Mouse (Mus musculus): ENCODE results near the gene Afg3l1. TPM values are rescaled to one million over a fixed set of nuclear protein-coding genes. Genes with fewer than 3 reads are reported as not detected.
"Not testable (repeated sequence)": the region's sequence is repeated elsewhere in the genome, so short reads cannot be mapped to it uniquely, and the experiment has no call there.

Gene Afg3l1
- polyA plus RNA-seq, 1 experiment: 22.8 TPM

DNA sequence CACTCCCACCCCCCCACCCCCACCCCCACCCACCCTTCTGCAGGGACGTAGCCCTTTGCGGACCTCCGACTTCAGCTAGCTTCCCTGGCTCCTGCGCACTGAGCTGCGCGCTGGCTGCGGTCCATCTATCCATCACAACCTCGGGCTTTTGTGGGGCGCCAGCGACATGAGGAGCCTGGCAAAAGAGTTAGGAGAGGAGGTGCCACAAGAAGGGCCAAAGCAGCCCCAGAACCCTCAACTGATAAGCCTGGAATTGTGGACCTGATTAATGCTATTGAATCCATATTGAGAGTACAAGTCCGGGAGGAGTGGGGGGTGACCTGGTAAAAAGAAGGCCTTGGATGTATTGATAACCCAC lies 37.8 kb downstream of the Afg3l1 start:
- Histone ChIP-seq H3K4me1 (ENCODE audit: control insufficient read depth, insufficient read depth, low read length) (peaks cover 3% of the 10 kb centered on the region; the same call in 1 of the 2 replicates), H3K4me3 (replicated peaks; ENCODE audit: control insufficient read depth, low read depth, low read length) (no peak overlapping the region), H3K27ac (ENCODE audit: control insufficient read depth, insufficient read depth, low read depth, low read length, poor library complexity) (no peak overlapping the region)
- WGBS: 2% methylated on average over 11 of the region's 11 CpGs
- no peak for TF ChIP-seq POLR2A (IDR thresholded peaks at IDR 0.05; ENCODE audit: borderline replicate concordance, control insufficient read depth, low read depth, low read length)
- TF ChIP-seq CTCF (IDR thresholded peaks at IDR 0.05; ENCODE audit: control insufficient read depth, insufficient read depth, low read length): no peak

DNA sequence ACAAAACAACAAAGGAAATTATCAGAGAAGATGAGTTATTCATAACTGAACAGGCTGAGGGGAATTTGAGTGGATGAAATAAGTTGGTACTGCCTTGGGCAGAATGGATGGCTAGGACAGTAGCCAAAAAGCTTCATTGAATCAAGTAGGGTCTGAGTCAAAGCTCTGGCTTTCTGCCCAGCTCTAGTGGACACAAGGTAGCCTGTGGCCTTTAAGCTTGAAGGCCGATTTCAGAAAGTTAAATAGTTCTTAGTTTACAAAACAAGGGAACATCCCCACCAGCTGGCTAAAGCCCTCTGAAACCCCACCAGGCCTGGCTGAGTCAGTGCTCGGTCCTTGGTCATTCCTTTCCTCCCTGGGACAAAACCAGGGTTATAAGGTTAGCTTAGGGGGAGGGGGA lies 38.9 kb downstream of the Afg3l1 start:
- Histone ChIP-seq H3K4me3 (replicated peaks; ENCODE audit: control insufficient read depth, low read depth, low read length) (no peak overlapping the region), H3K4me1 (ENCODE audit: control insufficient read depth, insufficient read depth, low read length) (peaks cover 3% of the 10 kb centered on the region; the same call in 1 of the 2 replicates), H3K27ac (ENCODE audit: control insufficient read depth, insufficient read depth, low read depth, low read length, poor library complexity) (no peak overlapping the region)
- 77% methylated on average over 2 of the region's 2 CpGs for WGBS
- TF ChIP-seq CTCF (IDR thresholded peaks at IDR 0.05; ENCODE audit: control insufficient read depth, insufficient read depth, low read length) (no peak), POLR2A (IDR thresholded peaks at IDR 0.05; ENCODE audit: borderline replicate concordance, control insufficient read depth, low read depth, low read length) (no peak)

DNA sequence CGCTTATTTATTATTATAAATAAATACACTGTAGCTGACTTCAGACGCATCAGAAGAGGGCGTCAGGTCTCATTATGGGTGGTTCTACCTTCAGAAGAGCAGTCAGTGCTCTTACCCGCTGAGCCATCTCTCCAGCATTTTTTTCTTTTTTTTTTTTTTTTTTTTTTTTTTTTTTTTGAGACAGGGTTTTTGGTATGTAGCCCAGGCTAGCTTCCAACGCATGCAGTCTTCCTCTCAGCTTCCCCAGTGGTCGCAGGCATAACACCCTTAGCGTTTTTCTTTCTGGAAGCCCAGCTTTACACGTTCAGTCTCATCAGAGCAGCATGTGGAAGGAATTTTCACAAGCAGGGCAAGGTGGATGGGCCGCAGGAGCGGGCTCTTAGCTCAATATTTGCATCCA lies 40.5 kb downstream of the Afg3l1 start:
- H3K27ac ChIP-seq (ENCODE audit: control insufficient read depth, insufficient read depth, low read depth, low read length, poor library complexity): no peak overlapping the region
- TF ChIP-seq POLR2A (IDR thresholded peaks at IDR 0.05; ENCODE audit: borderline replicate concordance, control insufficient read depth, low read depth, low read length) (no peak), CTCF (IDR thresholded peaks at IDR 0.05; ENCODE audit: control insufficient read depth, insufficient read depth, low read length) (no peak)
- no peak overlapping the region for H3K4me3 ChIP-seq (replicated peaks; ENCODE audit: control insufficient read depth, low read depth, low read length)
- H3K4me1 ChIP-seq (ENCODE audit: control insufficient read depth, insufficient read depth, low read length): peaks cover 3% of the 10 kb centered on the region; the same call in 1 of the 2 replicates
- 29% methylated on average over 10 of the region's 10 CpGs for WGBS

DNA sequence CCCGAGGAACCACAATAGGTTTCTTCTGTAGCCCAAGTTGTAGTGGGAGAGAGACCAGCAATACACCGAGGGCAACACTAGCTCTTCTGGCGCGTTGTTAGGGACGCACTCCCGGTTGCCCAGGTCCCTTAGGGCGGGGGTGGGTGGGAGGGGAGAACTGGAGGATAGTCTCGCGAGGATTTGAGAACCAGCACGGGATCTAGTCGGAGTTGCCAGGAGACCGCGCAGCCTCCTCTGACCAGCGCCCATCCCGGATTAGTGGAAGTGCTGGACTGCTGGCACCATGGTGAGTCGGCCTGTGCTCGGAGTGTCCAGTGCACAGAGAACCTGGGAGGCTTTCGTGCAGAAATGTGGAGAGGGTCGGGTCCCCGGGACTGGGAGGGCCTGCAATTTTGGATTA lies 41.0 kb downstream of the Afg3l1 start, which contains the start of gene Gas8:
Gene Gas8, plus strand, starts transcription at position 168 of the 400 bp plus-strand sequence.
- H3K4me3 ChIP-seq (replicated peaks; ENCODE audit: control insufficient read depth, low read depth, low read length): peak within 1 kb of the TSS; percentile 81
- no peak within 1 kb of the TSS for H3K27ac ChIP-seq (ENCODE audit: control insufficient read depth, insufficient read depth, low read depth, low read length, poor library complexity)
- peaks cover 3% of the 10 kb centered on the region; the same call in 1 of the 2 replicates for H3K4me1 ChIP-seq (ENCODE audit: control insufficient read depth, insufficient read depth, low read length)
- WGBS: under 1% methylated on average over 20 of the region's 20 CpGs
- TF ChIP-seq POLR2A (IDR thresholded peaks at IDR 0.05; ENCODE audit: borderline replicate concordance, control insufficient read depth, low read depth, low read length) (no peak), CTCF (IDR thresholded peaks at IDR 0.05; ENCODE audit: control insufficient read depth, insufficient read depth, low read length) (0 out of 2 replicates have a peak, but pooled peaks have one; percentile 4)

DNA sequence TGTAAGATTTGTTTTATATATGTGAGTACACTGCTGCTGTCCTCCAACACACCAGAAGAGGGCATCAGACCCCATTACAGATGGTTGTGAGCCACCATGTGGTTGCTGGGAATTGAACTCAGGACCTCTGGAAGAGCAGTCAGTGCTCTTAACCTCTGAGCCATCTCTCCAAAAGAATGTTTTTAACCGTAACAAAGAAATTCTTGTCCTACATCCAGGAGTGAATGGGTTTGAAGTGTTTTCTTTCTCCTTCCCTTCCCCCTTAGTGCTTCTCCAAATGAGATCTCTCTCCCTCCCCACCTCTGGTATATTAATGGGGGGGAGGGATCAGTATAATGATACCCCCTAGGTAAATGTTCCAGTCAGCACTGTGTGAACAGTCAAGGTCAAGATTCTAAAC lies 42.3 kb downstream of the Afg3l1 start:
- not testable (repeated sequence) for H3K27ac ChIP-seq (ENCODE audit: control insufficient read depth, insufficient read depth, low read depth, low read length, poor library complexity); H3K4me3 ChIP-seq (replicated peaks; ENCODE audit: control insufficient read depth, low read depth, low read length); H3K4me1 ChIP-seq (ENCODE audit: control insufficient read depth, insufficient read depth, low read length)
- WGBS: 89% methylated on average over 1 of the region's 1 CpGs

DNA sequence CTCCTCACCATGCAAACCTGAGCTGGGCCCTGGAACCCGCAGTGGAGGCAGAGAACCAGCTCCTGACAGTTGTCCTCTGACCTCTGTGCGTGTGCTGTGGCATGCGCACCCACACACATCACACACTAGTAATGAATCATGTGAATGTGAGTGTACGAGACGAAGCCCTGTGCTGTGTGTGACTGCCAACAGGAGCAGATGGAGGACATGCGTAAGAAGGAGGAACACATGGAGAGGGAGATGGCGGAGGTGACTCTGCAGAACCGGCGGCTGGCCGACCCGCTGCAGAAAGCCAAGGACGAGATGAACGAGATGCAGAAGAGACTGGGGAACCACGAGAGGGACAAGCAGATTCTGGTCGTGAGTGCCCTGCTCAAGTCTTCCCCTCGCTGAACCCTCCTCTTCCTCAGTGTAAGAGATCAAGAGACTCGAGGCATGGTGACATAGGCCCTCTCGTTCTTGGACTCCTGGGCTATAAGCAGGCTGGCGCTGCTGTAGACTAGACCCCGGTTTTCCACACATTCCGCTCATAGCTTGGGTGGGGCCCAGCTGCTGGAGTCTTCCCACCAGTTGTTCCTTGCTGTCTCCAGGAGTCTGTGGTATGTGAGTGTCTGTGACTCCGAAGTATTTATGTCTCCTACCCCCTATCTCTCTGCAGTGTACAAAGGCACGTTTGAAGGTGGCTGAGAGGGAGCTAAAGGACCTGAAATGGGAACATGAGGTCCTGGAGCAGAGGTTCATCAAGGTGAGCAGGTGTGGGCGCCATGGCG lies 50.2 kb downstream of the Afg3l1 start:
- WGBS: 92% methylated on average over 25 of the region's 25 CpGs
- H3K27ac ChIP-seq (ENCODE audit: control insufficient read depth, insufficient read depth, low read depth, low read length, poor library complexity): no peak overlapping the region
- TF ChIP-seq CTCF (IDR thresholded peaks at IDR 0.05; ENCODE audit: control insufficient read depth, insufficient read depth, low read length) (no peak), POLR2A (IDR thresholded peaks at IDR 0.05; ENCODE audit: borderline replicate concordance, control insufficient read depth, low read depth, low read length) (no peak)
- no peak overlapping the region for H3K4me3 ChIP-seq (replicated peaks; ENCODE audit: control insufficient read depth, low read depth, low read length)
- no peaks in the 10 kb centered on the region for H3K4me1 ChIP-seq (ENCODE audit: control insufficient read depth, insufficient read depth, low read length)

DNA sequence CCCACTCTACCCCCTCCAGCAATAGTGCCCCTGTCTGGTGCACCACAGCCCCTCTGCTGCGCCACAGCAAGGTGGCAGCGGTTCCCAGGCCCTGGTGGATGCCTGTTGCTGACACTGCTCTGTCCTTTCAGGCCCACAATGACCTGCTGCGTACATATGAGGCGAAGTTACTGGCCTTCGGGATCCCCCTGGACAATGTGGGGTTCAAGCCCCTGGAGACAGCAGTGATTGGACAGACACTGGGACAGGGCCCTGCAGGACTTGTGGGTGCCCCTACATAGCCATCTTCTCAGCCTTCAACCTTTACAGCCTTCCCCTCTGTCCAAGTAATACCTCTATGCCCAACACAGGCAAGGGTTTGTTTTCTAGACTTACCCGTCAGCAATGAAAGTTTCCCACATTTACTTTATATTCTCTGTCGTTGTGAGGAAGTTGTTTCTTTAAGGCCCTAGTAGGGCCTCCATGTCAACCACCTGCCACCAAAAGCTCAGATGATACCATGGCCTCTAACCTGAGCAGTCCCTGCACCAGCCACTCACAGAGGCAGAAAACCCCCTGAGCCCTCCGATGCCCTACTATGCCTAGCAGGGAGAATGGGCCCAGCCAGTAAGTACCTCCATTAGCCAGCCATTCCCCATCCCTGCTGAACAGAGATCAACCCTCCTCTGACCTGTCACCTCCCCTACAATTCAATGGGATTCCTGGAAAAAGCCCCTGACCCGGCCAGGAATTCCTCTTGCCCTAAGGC lies 58.7 kb downstream of the Afg3l1 start:
- WGBS: 87% methylated on average over 9 of the region's 9 CpGs
- Histone ChIP-seq H3K4me3 (replicated peaks; ENCODE audit: control insufficient read depth, low read depth, low read length) (no peak overlapping the region), H3K27ac (ENCODE audit: control insufficient read depth, insufficient read depth, low read depth, low read length, poor library complexity) (no peak overlapping the region), H3K4me1 (ENCODE audit: control insufficient read depth, insufficient read depth, low read length) (no peaks in the 10 kb centered on the region)
- TF ChIP-seq CTCF (IDR thresholded peaks at IDR 0.05; ENCODE audit: control insufficient read depth, insufficient read depth, low read length) (no peak), POLR2A (IDR thresholded peaks at IDR 0.05; ENCODE audit: borderline replicate concordance, control insufficient read depth, low read depth, low read length) (no peak)

DNA sequence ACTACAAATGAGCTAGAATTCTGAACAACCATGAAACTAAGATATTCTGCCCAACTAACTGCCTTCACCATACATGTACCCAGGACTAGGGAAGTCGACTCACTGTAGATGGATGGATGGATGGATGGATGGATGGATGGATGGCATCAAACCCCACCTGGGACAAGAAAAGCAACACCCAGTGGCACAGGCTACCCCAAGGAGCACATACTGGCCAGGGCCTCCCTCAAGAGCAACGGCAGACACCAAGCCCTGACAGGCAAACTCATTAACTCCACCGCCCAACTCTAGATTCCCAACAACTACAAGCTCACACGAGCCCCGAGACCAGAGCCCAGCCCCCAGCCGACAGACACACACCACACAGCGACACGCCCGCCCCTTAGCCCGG lies 59.3 kb downstream of the Afg3l1 start:
- no peaks in the 10 kb centered on the region for H3K4me1 ChIP-seq (ENCODE audit: control insufficient read depth, insufficient read depth, low read length)
- TF ChIP-seq POLR2A (IDR thresholded peaks at IDR 0.05; ENCODE audit: borderline replicate concordance, control insufficient read depth, low read depth, low read length): no peak
- TF ChIP-seq CTCF (IDR thresholded peaks at IDR 0.05; ENCODE audit: control insufficient read depth, insufficient read depth, low read length): no peak
- no peak overlapping the region for H3K4me3 ChIP-seq (replicated peaks; ENCODE audit: control insufficient read depth, low read depth, low read length)
- 78% methylated on average over 9 of the region's 10 CpGs for WGBS
- H3K27ac ChIP-seq (ENCODE audit: control insufficient read depth, insufficient read depth, low read depth, low read length, poor library complexity): no peak overlapping the region

DNA sequence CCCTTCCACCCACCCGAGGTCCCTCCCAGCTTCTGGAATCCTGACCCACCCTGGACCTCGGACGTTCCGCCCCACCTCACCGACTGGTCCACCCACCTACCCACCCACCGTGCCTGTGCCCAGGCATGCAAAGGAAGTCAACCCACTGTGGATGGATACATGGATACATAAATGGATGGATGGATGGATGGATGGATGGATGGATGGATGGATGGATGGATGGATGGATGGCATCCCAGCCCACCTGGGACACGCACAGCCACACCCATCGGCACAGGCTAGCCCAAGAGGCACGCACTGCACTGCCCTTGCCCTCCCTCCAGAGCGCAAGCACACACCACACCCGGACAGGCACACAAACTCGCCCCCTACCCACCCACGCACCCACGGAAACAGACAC lies 59.9 kb downstream of the Afg3l1 start:
- not testable (repeated sequence) for H3K4me1 ChIP-seq (ENCODE audit: control insufficient read depth, insufficient read depth, low read length); H3K4me3 ChIP-seq (replicated peaks; ENCODE audit: control insufficient read depth, low read depth, low read length); H3K27ac ChIP-seq (ENCODE audit: control insufficient read depth, insufficient read depth, low read depth, low read length, poor library complexity)
- 79% methylated on average over 7 of the region's 14 CpGs for WGBS

Measured in bone marrow, adult 2 months (tissue).